Mouse (Mus musculus): ENCODE data around the gene Fbxw9. TPM values are rescaled to one million over a fixed set of nuclear protein-coding genes. Genes with fewer than 3 reads are reported as not detected.

The Fbxw9 gene
- polyA plus RNA-seq (2016; fragmentation: Nextera tagmentation; extraction: Ambion mirVana), result 40.7 and 41.6 TPM in 2 replicates

GRCm38 (mm10) chr8:85059879-85060616, at the start of gene Fbxw9:
TSS of gene Fbxw9 (plus strand) at chr8:85060055.
- Histone ChIP-seq H3K4me3 (peak within 1 kb of the TSS; percentile 68), H3K36me3 (peaks cover 30% of the 10 kb centered on the region), H3K4me1 (peaks cover 18% of the 10 kb centered on the region), H3K4me2 (replicated peaks) (peak within 1 kb of the TSS; percentile 92), H3K27ac (replicated peaks) (0 out of 2 replicates have a peak within 1 kb of the TSS, but pooled peaks have one; percentile 1), H3K9ac (replicated peaks) (peak within 1 kb of the TSS; percentile 71), H3K27me3 (no peaks in the 10 kb centered on the region), H3K9me3 (no peaks in the 10 kb centered on the region)
- ATAC-seq (ENCODE audit: low FRiP score, low read depth), result peak; percentile 93
- under 1% methylated on average over 53 of the region's 53 CpGs for WGBS

GRCm38 (mm10) chr8:85011242-85011641, 48.6 kb upstream of the Fbxw9 start:
- no peak overlapping the region for H3K4me3 ChIP-seq

GRCm38 (mm10) chr8:85013230-85013840, 46.5 kb upstream of the Fbxw9 start:
- peaks cover 64% of the 10 kb centered on the region for H3K27me3 ChIP-seq
- peak; percentile 52 for ATAC-seq (ENCODE audit: low FRiP score, low read depth)
- no peaks in the 10 kb centered on the region for H3K9me3 ChIP-seq
- peak overlapping the region; percentile 64 for H3K4me2 ChIP-seq (replicated peaks)
- H3K4me1 ChIP-seq, result peaks cover 9% of the 10 kb centered on the region
- H3K9ac ChIP-seq (replicated peaks), result peak overlapping the region; percentile 44
- H3K4me3 ChIP-seq, result peak overlapping the region; percentile 36
- no peak overlapping the region for H3K27ac ChIP-seq (replicated peaks)
- 3% methylated on average over 26 of the region's 26 CpGs for WGBS
- peaks cover 13% of the 10 kb centered on the region for H3K36me3 ChIP-seq

More at GRCm38 (mm10) chr8:85011242-85011641, 48.6 kb upstream of the Fbxw9 start:
- no peak overlapping the region for H3K27ac ChIP-seq (replicated peaks)
- H3K36me3 ChIP-seq, result no peaks in the 10 kb centered on the region
- H3K27me3 ChIP-seq, result peaks cover 75% of the 10 kb centered on the region
- no peak for ATAC-seq (ENCODE audit: low FRiP score, low read depth)
- H3K4me2 ChIP-seq (replicated peaks), result no peak overlapping the region
- no peaks in the 10 kb centered on the region for H3K9me3 ChIP-seq
- H3K9ac ChIP-seq (replicated peaks), result no peak overlapping the region
- 20% methylated on average over 28 of the region's 28 CpGs for WGBS
- peaks cover 5% of the 10 kb centered on the region for H3K4me1 ChIP-seq

GRCm38 (mm10) chr8:85014431-85014830, 45.4 kb upstream of the Fbxw9 start, which contains the start of gene Best2:
TSS of gene Best2 (minus strand) at chr8:85014531.
- no peak within 1 kb of the TSS for H3K27ac ChIP-seq (replicated peaks)
- H3K9ac ChIP-seq (replicated peaks), result peak within 1 kb of the TSS; percentile 44
- ATAC-seq (ENCODE audit: low FRiP score, low read depth), result no peak
- peaks cover 24% of the 10 kb centered on the region for H3K36me3 ChIP-seq
- WGBS, result 53% methylated on average over 1 of the region's 2 CpGs
- peaks cover 9% of the 10 kb centered on the region for H3K4me1 ChIP-seq
- H3K27me3 ChIP-seq, result peaks cover 55% of the 10 kb centered on the region
- no peaks in the 10 kb centered on the region for H3K9me3 ChIP-seq
- H3K4me3 ChIP-seq, result peak within 1 kb of the TSS; percentile 36
- peak within 1 kb of the TSS; percentile 64 for H3K4me2 ChIP-seq (replicated peaks)

- Histone ChIP-seq H3K9ac (replicated peaks) (no peak overlapping the region), H3K36me3 (peaks cover 46% of the 10 kb centered on the region), H3K4me1 (peaks cover 12% of the 10 kb centered on the region), H3K27me3 (peaks cover 40% of the 10 kb centered on the region), H3K9me3 (no peaks in the 10 kb centered on the region), H3K4me3 (no peak overlapping the region), H3K4me2 (replicated peaks) (no peak overlapping the region), H3K27ac (replicated peaks) (no peak overlapping the region)
- no peak for ATAC-seq (ENCODE audit: low FRiP score, low read depth)
- WGBS, result 72% methylated on average over 10 of the region's 10 CpGs
Measured at GRCm38 (mm10) chr8:85016724-85017123, 43.1 kb upstream of the Fbxw9 start.

GRCm38 (mm10) chr8:85017209-85017608, 42.6 kb upstream of the Fbxw9 start:
- no peak; the same call in 1 of the 2 replicates for ATAC-seq (ENCODE audit: low FRiP score, low read depth)
- 29% methylated on average over 5 of the region's 5 CpGs for WGBS
- H3K36me3 ChIP-seq, result peaks cover 51% of the 10 kb centered on the region

GRCm38 (mm10) chr8:85021514-85022055, 38.3 kb upstream of the Fbxw9 start:
- H3K36me3 ChIP-seq, result peaks cover 69% of the 10 kb centered on the region
- no peak overlapping the region for H3K4me3 ChIP-seq
- 91% methylated on average over 3 of the region's 3 CpGs for whole genome bisulfite sequencing
- no peak overlapping the region for H3K27ac ChIP-seq (replicated peaks)
- no peak overlapping the region for H3K9ac ChIP-seq (replicated peaks)
- H3K4me1 ChIP-seq, result peaks cover 26% of the 10 kb centered on the region
- no peak for ATAC-seq (ENCODE audit: low FRiP score, low read depth)
- no peak overlapping the region for H3K4me2 ChIP-seq (replicated peaks)
- no peaks in the 10 kb centered on the region for H3K27me3 ChIP-seq
- H3K9me3 ChIP-seq, result no peaks in the 10 kb centered on the region

More at GRCm38 (mm10) chr8:85017209-85017608, 42.6 kb upstream of the Fbxw9 start:
- H3K4me1 ChIP-seq, result peaks cover 12% of the 10 kb centered on the region
- no peak overlapping the region for H3K4me3 ChIP-seq
- H3K9me3 ChIP-seq, result no peaks in the 10 kb centered on the region
- no peak overlapping the region for H3K27ac ChIP-seq (replicated peaks)
- peaks cover 35% of the 10 kb centered on the region for H3K27me3 ChIP-seq
- H3K9ac ChIP-seq (replicated peaks), result no peak overlapping the region
- H3K4me2 ChIP-seq (replicated peaks), result no peak overlapping the region

GRCm38 (mm10) chr8:85023846-85024245, 36.0 kb upstream of the Fbxw9 start:
- ATAC-seq (ENCODE audit: low FRiP score, low read depth), result no peak
- Histone ChIP-seq H3K27ac (replicated peaks) (no peak overlapping the region), H3K4me2 (replicated peaks) (peak overlapping the region; percentile 99), H3K4me1 (peaks cover 33% of the 10 kb centered on the region), H3K9me3 (no peaks in the 10 kb centered on the region), H3K27me3 (no peaks in the 10 kb centered on the region), H3K36me3 (peaks cover 51% of the 10 kb centered on the region), H3K9ac (replicated peaks) (no peak overlapping the region), H3K4me3 (peak overlapping the region; percentile 78)
- 93% methylated on average over 3 of the region's 3 CpGs for WGBS

- Histone ChIP-seq H3K4me2 (replicated peaks) (peak within 1 kb of the TSS; percentile 99), H3K4me3 (peak within 1 kb of the TSS; percentile 78), H3K9me3 (no peaks in the 10 kb centered on the region), H3K27ac (replicated peaks) (peak within 1 kb of the TSS; percentile 77), H3K9ac (replicated peaks) (peak within 1 kb of the TSS; percentile 76), H3K4me1 (peaks cover 40% of the 10 kb centered on the region), H3K27me3 (no peaks in the 10 kb centered on the region), H3K36me3 (peaks cover 50% of the 10 kb centered on the region)
- ATAC-seq (ENCODE audit: low FRiP score, low read depth), result peak; percentile 85
- 7% methylated on average over 30 of the region's 30 CpGs for WGBS
Measured at GRCm38 (mm10) chr8:85025098-85025932, 34.5 kb upstream of the Fbxw9 start, which contains the start of gene Asna1. TSS of gene Asna1 (minus strand) at chr8:85025281.

- peaks cover 48% of the 10 kb centered on the region for H3K36me3 ChIP-seq
- WGBS, result under 1% methylated on average over 62 of the region's 75 CpGs
- ATAC-seq (ENCODE audit: low FRiP score, low read depth), result peak; percentile 80
- no peaks in the 10 kb centered on the region for H3K9me3 ChIP-seq
- H3K9ac ChIP-seq (replicated peaks), result peak within 1 kb of the TSS; percentile 95
- no peaks in the 10 kb centered on the region for H3K27me3 ChIP-seq
- H3K4me3 ChIP-seq, result peak within 1 kb of the TSS; percentile 82
- peak within 1 kb of the TSS; percentile 78 for H3K27ac ChIP-seq (replicated peaks)
- H3K4me2 ChIP-seq (replicated peaks), result peak within 1 kb of the TSS; percentile 99
- peaks cover 37% of the 10 kb centered on the region for H3K4me1 ChIP-seq
Measured at GRCm38 (mm10) chr8:85026670-85027515, 33.0 kb upstream of the Fbxw9 start, which contains the start of gene Trir. TSS of gene Trir (plus strand) at chr8:85026823.

- Histone ChIP-seq H3K4me1 (peaks cover 37% of the 10 kb centered on the region), H3K9ac (replicated peaks) (peak overlapping the region; percentile 95), H3K4me3 (peak overlapping the region; percentile 82), H3K36me3 (peaks cover 48% of the 10 kb centered on the region), H3K9me3 (no peaks in the 10 kb centered on the region), H3K27me3 (no peaks in the 10 kb centered on the region), H3K27ac (replicated peaks) (peak overlapping the region; percentile 78), H3K4me2 (replicated peaks) (peak overlapping the region; percentile 80)
- no peak for ATAC-seq (ENCODE audit: low FRiP score, low read depth)
- WGBS, result 2% methylated on average over 13 of the region's 13 CpGs
Measured at GRCm38 (mm10) chr8:85027516-85027855, 32.4 kb upstream of the Fbxw9 start.
